Mouse (Mus musculus) frontal cortex, adult (tissue): Measurements from ENCODE around the gene Skap2.

Source experiments
- ATAC-seq: cut with Nextera tagmentation; 2 replicates; pipeline ENCODE4 v1.9.2; 2017; ENCODE audit warnings: mild to moderate bottlenecking, moderate library complexity, mixed read lengths; ENCODE audit not compliant: low TSS enrichment

The Skap2 gene

GRCm38 (mm10) chr6:52005616-52005962 is 6.8 kb downstream of the Skap2 start:
- no peak for ATAC-seq

GRCm38 (mm10) chr6:52004995-52005394 is 7.4 kb downstream of the Skap2 start:
- ATAC-seq, result no peak

- peak; percentile 67; the same call in 1 of the 2 replicates for ATAC-seq
These were observed 9.7 kb downstream of the Skap2 start for GRCm38 (mm10) chr6:52002676-52003075.

GRCm38 (mm10) chr6:51999157-51999478 is 13.2 kb downstream of the Skap2 start:
- no peak for ATAC-seq

- ATAC-seq, result no peak
These were observed 13.8 kb downstream of the Skap2 start for GRCm38 (mm10) chr6:51998409-51999156.

GRCm38 (mm10) chr6:51987999-51988398 is 24.4 kb downstream of the Skap2 start:
- peak; percentile 86 for ATAC-seq

- no peak for ATAC-seq
These were observed 34.7 kb downstream of the Skap2 start for GRCm38 (mm10) chr6:51977638-51978037.

- ATAC-seq, result no peak
These were observed 36.6 kb downstream of the Skap2 start for GRCm38 (mm10) chr6:51975751-51976150.

GRCm38 (mm10) chr6:51958992-51959391 is 53.4 kb downstream of the Skap2 start:
- no peak for ATAC-seq

GRCm38 (mm10) chr6:51956048-51956792 is 56.1 kb downstream of the Skap2 start:
- no peak for ATAC-seq

- no peak for ATAC-seq
These were observed 64.7 kb downstream of the Skap2 start for GRCm38 (mm10) chr6:51947661-51948060.

GRCm38 (mm10) chr6:51944916-51945315 is 67.4 kb downstream of the Skap2 start:
- ATAC-seq, result no peak

GRCm38 (mm10) chr6:51933998-51934397 is 78.4 kb downstream of the Skap2 start:
- peak; percentile 62 for ATAC-seq

- ATAC-seq, result no peak
These were observed 79.2 kb downstream of the Skap2 start for GRCm38 (mm10) chr6:51933034-51933611.

GRCm38 (mm10) chr6:51927101-51927500 is 85.2 kb downstream of the Skap2 start:
- no peak for ATAC-seq

- ATAC-seq, result no peak
These were observed 90.5 kb downstream of the Skap2 start for GRCm38 (mm10) chr6:51921831-51922230.

GRCm38 (mm10) chr6:51908495-51908894 is 103.9 kb downstream of the Skap2 start:
- ATAC-seq, result no peak

- ATAC-seq, result no peak
These were observed 106.7 kb downstream of the Skap2 start for GRCm38 (mm10) chr6:51905659-51906058.

- no peak for ATAC-seq
These were observed 110.8 kb downstream of the Skap2 start for GRCm38 (mm10) chr6:51901544-51901943.

GRCm38 (mm10) chr6:51898318-51898994 is 113.9 kb downstream of the Skap2 start:
- ATAC-seq, result no peak

GRCm38 (mm10) chr6:51895753-51896152 is 116.6 kb downstream of the Skap2 start:
- no peak for ATAC-seq

GRCm38 (mm10) chr6:51894717-51895116 is 117.6 kb downstream of the Skap2 start:
- ATAC-seq, result no peak
